Mouse (Mus musculus) ovary, adult 18-20 months (tissue): ENCODE results near the gene Ptpru.
A peak's percentile ranks its signal among the peaks of the same experiment; 100 is the strongest.
"Not testable (repeated sequence)": the region's sequence is repeated elsewhere in the genome, so short reads cannot be mapped to it uniquely, and the experiment has no call there.

Experiments
- DNase-seq: peaks from one replicate; pipeline ENCODE4 v3.0.0; 2022; ENCODE audit warnings: low spot score, mixed read lengths

Gene Ptpru

GRCm38 (mm10) chr4:131833971-131834609, 4.0 kb downstream of the Ptpru start:
- no peak for DNase-seq

DNA sequence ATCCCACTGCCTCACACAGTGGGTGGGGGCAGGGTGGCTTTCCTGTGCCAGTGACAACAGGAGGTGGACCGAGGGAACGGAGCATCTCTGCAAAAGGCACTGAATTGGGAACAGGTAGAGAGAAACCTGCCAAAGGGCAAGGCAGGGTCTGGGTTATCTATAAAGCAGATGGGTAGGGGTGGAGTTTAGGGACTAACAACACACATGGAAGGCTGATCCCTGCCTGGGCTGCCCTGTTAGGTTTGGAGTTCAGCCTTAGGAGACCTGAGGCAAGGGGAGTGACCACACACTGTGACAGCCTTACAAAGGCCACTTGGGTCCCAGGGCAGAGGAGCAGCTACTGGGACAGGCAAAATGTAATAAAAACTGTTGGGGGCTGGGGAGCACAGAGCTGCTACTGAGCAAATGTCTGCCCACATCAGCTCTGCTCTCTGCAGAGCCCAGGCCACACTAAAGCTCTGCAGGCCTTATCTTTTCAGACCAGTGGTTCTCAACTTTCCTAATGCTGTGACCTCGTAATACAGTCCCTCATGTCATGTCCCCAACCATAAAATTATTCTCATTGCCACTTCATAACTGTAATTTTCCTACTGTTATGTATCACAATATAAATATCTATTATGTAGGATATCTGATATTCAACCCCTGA, 5.2 kb downstream of the Ptpru start:
- no peak for DNase-seq

GRCm38 (mm10) chr4:131831546-131832045, 6.5 kb downstream of the Ptpru start:
- DNase-seq: no peak

- no peak for DNase-seq
These were observed 9.0 kb downstream of the Ptpru start for GRCm38 (mm10) chr4:131829123-131829522.

DNA sequence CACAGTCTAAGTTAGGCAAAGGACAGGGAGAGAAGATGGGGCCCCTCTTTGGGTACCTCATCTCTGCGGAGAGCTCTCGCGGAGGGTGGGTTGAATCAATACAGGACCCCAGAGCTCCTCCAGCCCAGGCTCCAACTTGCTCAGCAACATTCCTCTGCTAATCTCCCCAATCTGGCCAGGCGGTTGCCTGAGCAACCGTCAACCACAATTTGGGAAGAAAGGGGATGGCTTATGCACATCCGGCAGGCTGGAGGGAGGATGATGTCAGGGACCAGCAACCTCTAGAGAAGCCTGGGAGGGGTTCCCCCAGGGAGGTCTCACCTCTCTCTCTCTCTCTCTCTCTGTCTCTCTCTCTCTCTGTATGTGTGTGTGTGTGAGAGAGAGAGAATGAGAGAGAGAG, 11.2 kb downstream of the Ptpru start:
- no peak for DNase-seq

GRCm38 (mm10) chr4:131825830-131826229, 12.3 kb downstream of the Ptpru start:
- no peak for DNase-seq

DNA sequence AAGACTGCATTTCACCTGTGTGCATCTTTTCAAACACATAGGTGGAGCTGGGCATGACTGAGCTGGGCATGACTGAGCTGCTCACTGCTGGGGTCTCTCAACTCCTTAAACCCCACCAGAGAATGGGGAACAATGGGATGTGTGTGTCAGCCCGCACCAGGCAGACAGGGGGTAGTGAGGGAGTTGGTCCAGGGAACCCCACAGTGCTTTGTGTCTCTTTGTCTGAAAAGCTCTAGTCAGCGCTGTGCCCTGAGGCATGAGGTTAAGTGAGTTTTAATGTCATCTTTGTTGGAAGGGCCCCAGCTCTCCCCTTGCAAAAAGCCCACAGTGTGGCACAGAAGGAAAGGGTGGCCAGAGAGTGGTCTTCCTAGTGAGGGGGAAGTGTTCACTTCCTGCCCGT, 13.1 kb downstream of the Ptpru start:
- DNase-seq: no peak

DNA sequence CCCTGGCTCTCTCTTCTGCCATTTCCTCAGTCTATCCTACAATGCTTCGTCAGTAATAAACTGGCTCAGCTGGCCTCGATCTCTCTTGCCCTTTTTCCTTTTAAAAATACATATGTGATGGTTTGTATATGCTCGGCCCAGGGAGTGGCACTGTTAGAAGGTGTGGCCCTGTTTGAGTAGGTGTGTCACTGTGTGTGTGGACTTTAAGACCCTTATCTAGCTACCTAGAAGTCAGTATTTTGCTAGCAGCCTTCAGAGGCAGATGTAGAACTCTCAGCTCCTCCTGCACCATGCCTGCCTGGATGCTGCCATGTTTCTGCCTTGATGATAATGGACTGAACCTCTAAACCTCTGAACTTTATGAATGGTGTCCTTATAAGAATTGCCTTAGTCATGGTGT, 15.5 kb downstream of the Ptpru start:
- no peak for DNase-seq

GRCm38 (mm10) chr4:131821161-131821731, 16.8 kb downstream of the Ptpru start:
- no peak for DNase-seq

GRCm38 (mm10) chr4:131818926-131819325, 19.2 kb downstream of the Ptpru start:
- DNase-seq: no peak

DNA sequence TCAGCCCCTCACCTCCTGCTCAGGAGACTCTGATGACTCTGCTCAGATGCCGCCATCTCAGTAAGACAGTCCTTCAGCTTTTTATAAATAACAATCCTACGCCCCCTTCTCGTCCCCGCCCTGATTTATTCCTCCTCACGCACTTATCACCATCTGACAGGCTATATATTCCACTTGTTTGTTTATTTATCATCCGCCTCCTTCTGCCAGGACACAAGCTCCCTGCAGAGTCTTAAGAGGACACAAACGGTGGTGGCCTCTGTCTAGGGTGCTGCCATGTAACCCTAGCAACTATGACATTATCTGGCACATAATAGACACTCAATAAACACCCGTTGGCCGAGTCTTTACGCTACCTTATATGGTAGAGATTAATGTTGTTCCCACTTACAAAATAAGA, 22.3 kb downstream of the Ptpru start:
- DNase-seq: no peak

DNA sequence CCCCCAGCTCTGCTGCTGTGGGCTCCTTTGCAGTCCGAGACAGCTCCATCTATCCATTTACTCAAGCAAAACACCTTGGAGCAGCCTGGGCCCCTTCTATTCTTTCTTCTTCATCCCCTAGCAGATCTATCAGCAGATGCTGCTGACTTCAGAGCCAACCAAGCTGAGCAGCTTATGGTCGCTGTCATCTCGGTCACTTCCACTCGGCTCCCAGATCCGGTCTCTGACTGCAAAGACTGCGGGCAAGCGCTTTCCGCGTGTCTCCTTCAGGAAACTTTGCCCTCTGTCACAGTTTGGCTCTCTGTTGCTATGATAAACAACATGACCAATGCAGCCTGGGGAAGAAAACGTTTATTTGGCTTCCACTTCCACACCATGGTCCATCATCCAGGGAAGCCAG, 23.2 kb downstream of the Ptpru start:
- DNase-seq: no peak

DNA sequence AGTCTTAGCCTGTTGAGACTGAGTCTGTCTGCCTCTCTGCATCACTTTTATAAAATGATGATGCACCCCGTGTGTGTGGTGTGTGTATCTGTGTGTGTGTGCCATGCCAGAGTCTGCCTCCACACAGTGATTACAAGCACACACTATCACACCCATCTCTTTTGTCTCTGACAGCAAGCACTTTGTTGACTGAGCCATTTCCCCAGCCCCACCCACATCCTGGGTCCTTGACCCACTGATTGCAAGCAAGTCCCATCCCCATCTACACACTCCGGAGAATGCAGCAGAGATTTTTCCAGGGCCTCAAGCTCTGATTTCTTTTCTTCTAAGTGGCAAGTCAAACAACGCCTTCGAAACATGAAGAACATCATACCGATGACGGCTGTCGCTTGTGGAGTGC, 24.3 kb downstream of the Ptpru start:
- no peak for DNase-seq

DNA sequence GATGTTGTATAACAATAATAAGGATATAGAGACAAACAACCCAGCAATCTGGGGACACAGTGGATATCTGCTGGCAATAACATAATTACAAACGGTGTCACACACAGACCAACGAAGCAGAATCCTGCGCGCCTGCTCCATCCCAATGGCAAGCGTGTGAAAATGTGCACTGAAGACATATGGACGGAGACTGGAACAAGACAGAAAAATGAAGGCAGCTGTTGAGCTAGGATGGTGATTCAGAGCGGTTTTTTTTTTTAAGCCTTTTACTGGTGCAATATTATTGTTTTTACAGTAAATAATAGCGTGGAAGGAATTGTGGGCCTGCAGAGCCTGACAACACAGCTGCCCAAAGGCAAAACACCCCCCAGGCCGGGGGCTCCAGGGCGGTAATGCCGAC, 25.6 kb downstream of the Ptpru start:
- DNase-seq: no peak

DNA sequence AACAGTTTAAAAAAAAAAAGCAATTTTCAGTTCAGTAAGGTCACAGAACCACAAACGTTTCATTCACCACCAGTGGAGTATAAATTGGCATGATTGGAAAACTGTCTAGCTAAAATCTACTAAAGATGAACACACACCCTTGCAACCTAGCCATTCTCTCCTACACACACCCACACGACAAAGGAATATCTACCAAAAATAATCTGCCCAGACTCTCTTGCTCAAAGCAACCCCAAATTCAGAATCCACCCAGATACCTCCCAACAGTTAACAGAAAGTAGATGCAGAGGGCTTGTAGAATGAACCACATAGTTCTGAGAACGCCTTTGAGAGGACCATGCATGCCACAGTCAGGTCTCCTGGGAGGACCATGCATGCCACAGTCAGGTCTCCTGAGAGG, 32.8 kb downstream of the Ptpru start:
- DNase-seq: no peak

DNA sequence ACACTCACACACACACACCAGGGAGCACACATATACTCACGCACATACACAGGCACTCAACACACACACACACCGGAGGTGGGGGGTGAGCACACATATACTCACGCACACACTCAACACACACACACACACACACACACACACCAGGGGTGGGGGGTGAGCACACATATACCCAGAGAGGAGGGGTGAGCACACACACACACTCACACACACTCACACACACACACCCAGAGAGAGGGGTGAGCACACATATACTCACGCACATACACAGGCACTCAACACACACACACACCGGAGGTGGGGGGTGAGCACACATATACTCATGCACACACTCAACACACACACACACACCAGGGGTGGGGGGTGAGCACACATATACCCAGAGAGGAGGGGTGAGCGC, 33.4 kb downstream of the Ptpru start:
- DNase-seq: not testable (repeated sequence)

GRCm38 (mm10) chr4:131803846-131804245, 34.2 kb downstream of the Ptpru start:
- DNase-seq: no peak

DNA sequence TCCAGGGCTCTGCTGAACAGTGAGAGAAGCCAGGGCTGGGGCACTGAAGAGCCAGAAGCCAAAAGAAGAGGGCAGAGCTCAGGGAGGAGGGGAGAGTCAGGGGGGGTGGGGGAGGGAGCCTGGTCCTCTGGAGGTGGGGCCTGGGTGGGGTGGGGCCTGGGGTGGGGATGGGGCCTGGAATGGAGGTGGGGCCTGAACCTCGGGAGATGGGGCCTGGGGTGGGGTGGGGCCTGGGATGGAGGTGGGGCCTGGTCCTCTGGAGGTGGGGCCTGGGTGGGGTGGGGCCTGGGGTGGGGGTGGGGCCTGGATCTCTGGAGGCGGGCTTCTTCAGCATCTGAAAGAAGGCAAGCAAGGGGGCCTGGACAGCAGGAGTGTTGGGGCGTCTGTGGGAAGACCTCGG, 39.1 kb downstream of the Ptpru start:
- DNase-seq: no peak

- no peak for DNase-seq
These were observed 40.2 kb downstream of the Ptpru start for GRCm38 (mm10) chr4:131797920-131798319.

DNA sequence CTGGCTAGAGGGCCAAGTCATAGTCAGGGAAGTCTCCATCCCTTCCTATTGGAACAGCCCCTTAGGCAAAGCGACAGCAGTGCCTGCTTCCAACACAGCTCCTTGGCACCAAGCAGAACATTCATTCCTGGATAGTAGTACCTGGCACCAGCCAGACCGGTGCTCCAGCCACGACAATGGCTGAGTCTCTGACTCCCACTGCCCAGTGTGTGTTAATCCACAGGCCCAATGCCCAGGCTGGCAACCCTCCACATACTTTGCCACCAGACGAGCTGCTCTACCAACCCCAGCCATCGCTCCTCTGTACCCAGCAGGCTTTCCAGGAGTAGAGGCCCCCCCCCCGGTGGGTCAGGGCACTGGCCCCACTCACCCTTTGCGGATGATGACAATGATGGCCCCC, 40.6 kb downstream of the Ptpru start:
- DNase-seq: peak; percentile 25

GRCm38 (mm10) chr4:131796312-131797080, 41.6 kb downstream of the Ptpru start:
- DNase-seq: no peak

- DNase-seq: no peak
These were observed 51.3 kb downstream of the Ptpru start for GRCm38 (mm10) chr4:131786800-131787199.

DNA sequence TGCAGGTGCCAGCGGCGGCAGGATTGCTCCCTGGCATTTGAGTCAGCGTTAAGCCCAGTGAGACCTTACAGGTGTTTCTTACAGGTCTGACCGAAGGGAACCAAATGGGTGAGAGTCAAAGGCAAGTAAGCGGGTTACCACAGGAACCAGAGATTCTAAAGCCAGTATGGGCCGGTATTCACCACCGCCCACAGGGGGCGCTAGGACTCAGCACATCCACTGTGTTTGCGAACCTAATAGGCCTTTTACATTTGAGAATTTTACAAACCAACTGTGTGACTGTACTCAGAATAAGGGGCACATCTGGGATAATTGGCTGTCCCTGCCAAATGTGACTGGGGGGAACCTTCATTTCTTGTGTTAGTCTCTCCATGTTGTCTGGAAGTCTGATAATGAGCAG, 54.1 kb downstream of the Ptpru start:
- DNase-seq: no peak
